In the genomic region with DNA sequence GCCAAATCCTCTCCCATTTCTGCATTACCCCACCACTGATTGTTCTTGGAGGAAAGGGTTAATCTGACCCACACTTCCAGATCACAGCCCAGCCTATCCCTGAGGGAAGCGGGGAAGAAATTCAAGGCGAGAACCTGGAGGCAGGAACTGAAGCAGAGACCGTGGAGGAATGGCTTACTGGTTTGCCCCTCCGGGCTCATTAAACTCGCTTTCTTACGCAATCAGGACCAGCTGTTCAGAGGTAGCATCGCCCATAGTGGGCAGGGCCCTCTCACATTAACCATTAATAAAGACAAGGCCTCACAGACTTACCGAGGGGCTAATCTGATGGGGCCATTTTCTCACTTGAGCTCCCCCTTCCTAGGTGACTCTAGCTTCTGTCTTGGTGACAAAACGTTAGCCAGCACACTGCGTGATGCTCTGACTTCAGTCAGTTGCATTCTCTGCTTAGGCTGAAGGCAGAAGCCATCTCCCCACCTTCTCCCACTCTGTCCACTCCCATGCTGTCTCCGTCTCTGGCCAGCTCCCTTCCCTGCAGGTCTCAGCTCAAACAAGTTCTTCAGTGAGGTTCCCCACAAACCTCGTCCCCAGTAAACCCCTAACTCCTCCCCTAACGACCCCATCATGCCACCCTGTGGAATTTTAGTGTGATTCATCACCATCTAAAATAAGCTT, we compare ENCODE assay signal across 10 mouse cellular contexts. TPM values are rescaled to one million over a fixed set of nuclear protein-coding genes. Genes with fewer than 3 reads are reported as not detected.
DNase-seq lines count a peak whose midpoint lies in the region; ATAC-seq lines count a peak whose summit lies in the region.
"Had no signal": no experiment of that assay in that cellular context is flagged by ENCODE, and none has a peak within 500 bp of the region (broad histone marks: within the 10 kb centered on the region; RNA-seq: fewer than 3 reads in every experiment).

No protein-coding gene starts in this region.

- H3K27me3 ChIP-seq in neural tube, embryonic 11.5 days (ENCODE audit: control insufficient read depth, insufficient read depth, low read length): no peaks in the 10 kb centered on the region
- H3K27me3 ChIP-seq in intestine, embryonic 16.5 days (replicated peaks; ENCODE audit: control insufficient read depth, insufficient read depth, low read length): no peaks in the 10 kb centered on the region
- no peaks in the 10 kb centered on the region for H3K27me3 ChIP-seq in limb, embryonic 15.5 days
- no peaks in the 10 kb centered on the region for H3K27me3 ChIP-seq in liver, embryonic 11.5 days (replicated peaks; ENCODE audit: control insufficient read depth, insufficient read depth, low read length)
- H3K27me3 ChIP-seq: lung, embryonic 15.5 days had no signal

- 0 out of 2 replicates have a peak overlapping the region, but pooled peaks have one; percentile 20 for H3K27ac ChIP-seq in neural tube, embryonic 11.5 days (ENCODE audit: low read depth, low read length)
- H3K27ac ChIP-seq in intestine, embryonic 16.5 days (ENCODE audit: low read length): no peak overlapping the region
- no peak overlapping the region for H3K27ac ChIP-seq in limb, embryonic 15.5 days
- no peak overlapping the region for H3K27ac ChIP-seq in liver, embryonic 11.5 days (ENCODE audit: low read depth, low read length)
- H3K27ac ChIP-seq: lung, embryonic 15.5 days had no signal

- H3K4me3 ChIP-seq in neural tube, embryonic 11.5 days (ENCODE audit: low read depth, low read length): no peak overlapping the region
- H3K4me3 ChIP-seq in intestine, embryonic 16.5 days (ENCODE audit: low read length): no peak overlapping the region
- no peak overlapping the region for H3K4me3 ChIP-seq in limb, embryonic 15.5 days
- no peak overlapping the region for H3K4me3 ChIP-seq in liver, embryonic 11.5 days (ENCODE audit: low read depth, low read length)
- H3K4me3 ChIP-seq: lung, embryonic 15.5 days had no signal

- DNase-seq in neural tube, embryonic 11.5 days (ENCODE audit: low spot score): no peak
- DNase-seq in neural tube, embryonic 10.5 days (ENCODE audit: extremely low spot score, low spot score): no peak
- no peak for DNase-seq in thymus, postnatal 25 days
- DNase-seq in left cerebral cortex, postnatal 25 days (ENCODE audit: low spot score in 2 of 2): no peak
- DNase-seq in spleen, adult 18-20 months: no peak
- no peak for DNase-seq in liver, embryonic 11.5 days (ENCODE audit: low spot score)
- DNase-seq: layer of hippocampus, adult 9-11 months had no signal

- no peak overlapping the region for H3K9ac ChIP-seq in neural tube, embryonic 11.5 days (ENCODE audit: low read length)
- H3K9ac ChIP-seq in intestine, embryonic 16.5 days (ENCODE audit: low read depth, low read length): no peak overlapping the region
- no peak overlapping the region for H3K9ac ChIP-seq in limb, embryonic 15.5 days
- H3K9ac ChIP-seq in liver, embryonic 11.5 days (ENCODE audit: low read depth, low read length): no peak overlapping the region
- H3K9ac ChIP-seq: lung, embryonic 15.5 days had no signal

- 58% methylated on average over 13 of the region's 13 CpGs for WGBS in neural tube, embryonic 11.5 days
- 57% methylated on average over 13 of the region's 13 CpGs for WGBS in intestine, embryonic 16.5 days
- WGBS in limb, embryonic 15.5 days: 23% methylated on average over 13 of the region's 13 CpGs
- WGBS in liver, embryonic 11.5 days: 52% methylated on average over 13 of the region's 13 CpGs

- no peaks in the 10 kb centered on the region for H3K36me3 ChIP-seq in neural tube, embryonic 11.5 days (ENCODE audit: control insufficient read depth, insufficient read depth, low read length)
- H3K36me3 ChIP-seq in intestine, embryonic 16.5 days (ENCODE audit: control insufficient read depth, insufficient read depth, low read length): no peaks in the 10 kb centered on the region
- H3K36me3 ChIP-seq in limb, embryonic 15.5 days: no peaks in the 10 kb centered on the region
- H3K36me3 ChIP-seq in liver, embryonic 11.5 days (ENCODE audit: control insufficient read depth, insufficient read depth, low read length): no peaks in the 10 kb centered on the region
- H3K36me3 ChIP-seq: lung, embryonic 15.5 days had no signal

- H3K4me1 ChIP-seq in neural tube, embryonic 11.5 days (ENCODE audit: control insufficient read depth, insufficient read depth, low read length): peaks cover 10% of the 10 kb centered on the region; the same call in 1 of the 2 replicates
- H3K4me1 ChIP-seq in intestine, embryonic 16.5 days (ENCODE audit: control insufficient read depth, insufficient read depth, low read length): no peaks in the 10 kb centered on the region
- H3K4me1 ChIP-seq in limb, embryonic 15.5 days: peaks cover 19% of the 10 kb centered on the region
- H3K4me1 ChIP-seq in liver, embryonic 11.5 days (replicated peaks; ENCODE audit: control insufficient read depth, insufficient read depth, low read length): no peaks in the 10 kb centered on the region
- H3K4me1 ChIP-seq: lung, embryonic 15.5 days had no signal

- peak; percentile 43; the same call in 1 of the 2 replicates for ATAC-seq in neural tube, embryonic 11.5 days (ENCODE audit: insufficient read depth, low FRiP score, low TSS enrichment)
- ATAC-seq in intestine, embryonic 16.5 days: peak; percentile 40; the same call in 1 of the 2 replicates
- 0 out of 2 replicates have a peak, but pooled peaks have one; percentile 31 for ATAC-seq in limb, embryonic 15.5 days (ENCODE audit: insufficient number of reproducible peaks, low FRiP score, low TSS enrichment, low read depth)
- no peak for ATAC-seq in liver, embryonic 11.5 days (replicated peaks; ENCODE audit: low FRiP score)

- intact Hi-C loops in left cerebral cortex, postnatal 25 days (cut with DNase I): no loop called here

- no peak overlapping the region for H3K4me2 ChIP-seq in neural tube, embryonic 11.5 days (ENCODE audit: low read depth)
- no peak overlapping the region for H3K4me2 ChIP-seq in intestine, embryonic 16.5 days (ENCODE audit: low read depth, low read length)
- no peak overlapping the region; the same call in 1 of the 2 replicates for H3K4me2 ChIP-seq in limb, embryonic 15.5 days
- no peak overlapping the region for H3K4me2 ChIP-seq in liver, embryonic 11.5 days
- H3K4me2 ChIP-seq: lung, embryonic 15.5 days had no signal

- no peaks in the 10 kb centered on the region for H3K9me3 ChIP-seq in neural tube, embryonic 11.5 days (ENCODE audit: control insufficient read depth, low read length)
- no peaks in the 10 kb centered on the region for H3K9me3 ChIP-seq in intestine, embryonic 16.5 days (ENCODE audit: control insufficient read depth, low read length)
- H3K9me3 ChIP-seq in limb, embryonic 15.5 days: no peaks in the 10 kb centered on the region
- no peaks in the 10 kb centered on the region for H3K9me3 ChIP-seq in liver, embryonic 11.5 days (ENCODE audit: control insufficient read depth, low read length)
- H3K9me3 ChIP-seq: lung, embryonic 15.5 days had no signal

RNA-seq across cellular contexts. Expression of a gene that starts 43.5 kb away (rescaled TPM):
- polyA plus RNA-seq in neural tube, embryonic 11.5 days (2014; fragmentation: Nextera tagmentation; extraction: Ambion mirVana): 2.0 and 2.4 TPM in 2 replicates
- polyA plus RNA-seq in intestine, embryonic 16.5 days (2015; fragmentation: Nextera tagmentation; extraction: Ambion mirVana): 0.37 and 0.51 TPM in 2 replicates
- 1.3 and 2.2 TPM in 2 replicates for polyA plus RNA-seq in limb, embryonic 15.5 days (2015; fragmentation: Nextera tagmentation; extraction: Ambion mirVana)
- total RNA-seq in left cerebral cortex, postnatal 25 days (2021): 10 to 100 TPM; 43.8 to 46.2 TPM
- polyA plus RNA-seq in liver, embryonic 11.5 days (2014; fragmentation: Nextera tagmentation; extraction: Ambion mirVana): 0.66 and 0.87 TPM in 2 replicates
